Mouse (Mus musculus): Measurements from ENCODE around the gene Tirap. TPM values are rescaled to one million over a fixed set of nuclear protein-coding genes. Genes with fewer than 3 reads are reported as not detected.
A peak's percentile ranks its signal among the peaks of the same experiment; 100 is the strongest.

Gene Tirap
- polyA plus RNA-seq, 1 experiment = 10.8 TPM

- Histone ChIP-seq H3K9me3 (replicated peaks; ENCODE audit: control insufficient read depth, insufficient read depth, low read length, poor library complexity, severe bottlenecking) (no peaks in the 10 kb centered on the region), H3K4me1 (ENCODE audit: control insufficient read depth, insufficient read depth, low read length) (no peaks in the 10 kb centered on the region), H3K27me3 (ENCODE audit: control insufficient read depth, insufficient read depth, low read length, poor library complexity, severe bottlenecking) (no peaks in the 10 kb centered on the region), H3K36me3 (ENCODE audit: control insufficient read depth, insufficient read depth, low read length, poor library complexity, severe bottlenecking) (peaks cover 63% of the 10 kb centered on the region), H3K4me3 (ENCODE audit: low read depth, low read length) (peak within 1 kb of the TSS; percentile 100), H3K27ac (ENCODE audit: insufficient read depth, low read length) (peak within 1 kb of the TSS; percentile 24), H3K9ac (ENCODE audit: low read depth, poor library complexity, severe bottlenecking) (peak within 1 kb of the TSS; percentile 72)
- TF ChIP-seq EP300 (IDR thresholded peaks at IDR 0.05; ENCODE audit: insufficient read depth, low read depth, low read length) (no peak), POLR2A (IDR thresholded peaks at IDR 0.05; ENCODE audit: insufficient read depth, low read length) (peak; percentile 64)
Measured at GRCm38 (mm10) chr9:35210542-35211474, 10.7 kb upstream of the Tirap start, which contains the start of gene Foxred1. TSS of gene Foxred1 (minus strand) at chr9:35211055.

GRCm38 (mm10) chr9:35204421-35204820 lies 4.3 kb upstream of the Tirap start:
- Histone ChIP-seq H3K36me3 (ENCODE audit: control insufficient read depth, insufficient read depth, low read length, poor library complexity, severe bottlenecking) (peaks cover 42% of the 10 kb centered on the region), H3K4me1 (ENCODE audit: control insufficient read depth, insufficient read depth, low read length) (no peaks in the 10 kb centered on the region)

GRCm38 (mm10) chr9:35203536-35203935 lies 3.4 kb upstream of the Tirap start:
- peaks cover 33% of the 10 kb centered on the region for H3K36me3 ChIP-seq (ENCODE audit: control insufficient read depth, insufficient read depth, low read length, poor library complexity, severe bottlenecking)
- no peak overlapping the region for H3K4me3 ChIP-seq (ENCODE audit: low read depth, low read length)
- no peaks in the 10 kb centered on the region for H3K9me3 ChIP-seq (replicated peaks; ENCODE audit: control insufficient read depth, insufficient read depth, low read length, poor library complexity, severe bottlenecking)
- no peak for TF ChIP-seq EP300 (IDR thresholded peaks at IDR 0.05; ENCODE audit: insufficient read depth, low read depth, low read length)
- TF ChIP-seq CTCF (IDR thresholded peaks at IDR 0.05; ENCODE audit: low read depth, low read length) = no peak
- TF ChIP-seq POLR2A (IDR thresholded peaks at IDR 0.05; ENCODE audit: insufficient read depth, low read length) = no peak
- no peak overlapping the region for H3K27ac ChIP-seq (ENCODE audit: insufficient read depth, low read length)
- H3K9ac ChIP-seq (ENCODE audit: low read depth, poor library complexity, severe bottlenecking) = no peak overlapping the region
- H3K27me3 ChIP-seq (ENCODE audit: control insufficient read depth, insufficient read depth, low read length, poor library complexity, severe bottlenecking) = no peaks in the 10 kb centered on the region
- no peaks in the 10 kb centered on the region for H3K4me1 ChIP-seq (ENCODE audit: control insufficient read depth, insufficient read depth, low read length)

More at GRCm38 (mm10) chr9:35204421-35204820, 4.3 kb upstream of the Tirap start:
- H3K27me3 ChIP-seq (ENCODE audit: control insufficient read depth, insufficient read depth, low read length, poor library complexity, severe bottlenecking) = no peaks in the 10 kb centered on the region
- no peak overlapping the region for H3K4me3 ChIP-seq (ENCODE audit: low read depth, low read length)
- H3K27ac ChIP-seq (ENCODE audit: insufficient read depth, low read length) = no peak overlapping the region
- TF ChIP-seq EP300 (IDR thresholded peaks at IDR 0.05; ENCODE audit: insufficient read depth, low read depth, low read length) (no peak), POLR2A (IDR thresholded peaks at IDR 0.05; ENCODE audit: insufficient read depth, low read length) (no peak), CTCF (IDR thresholded peaks at IDR 0.05; ENCODE audit: low read depth, low read length) (no peak)
- H3K9me3 ChIP-seq (replicated peaks; ENCODE audit: control insufficient read depth, insufficient read depth, low read length, poor library complexity, severe bottlenecking) = no peaks in the 10 kb centered on the region
- no peak overlapping the region for H3K9ac ChIP-seq (ENCODE audit: low read depth, poor library complexity, severe bottlenecking)

GRCm38 (mm10) chr9:35200529-35201060 lies 504 bp upstream of the Tirap start:
- Histone ChIP-seq H3K4me3 (ENCODE audit: low read depth, low read length) (no peak overlapping the region), H3K36me3 (ENCODE audit: control insufficient read depth, insufficient read depth, low read length, poor library complexity, severe bottlenecking) (peaks cover 12% of the 10 kb centered on the region), H3K27ac (ENCODE audit: insufficient read depth, low read length) (no peak overlapping the region), H3K27me3 (ENCODE audit: control insufficient read depth, insufficient read depth, low read length, poor library complexity, severe bottlenecking) (no peaks in the 10 kb centered on the region), H3K9ac (ENCODE audit: low read depth, poor library complexity, severe bottlenecking) (no peak overlapping the region), H3K4me1 (ENCODE audit: control insufficient read depth, insufficient read depth, low read length) (no peaks in the 10 kb centered on the region), H3K9me3 (replicated peaks; ENCODE audit: control insufficient read depth, insufficient read depth, low read length, poor library complexity, severe bottlenecking) (no peaks in the 10 kb centered on the region)
- TF ChIP-seq POLR2A (IDR thresholded peaks at IDR 0.05; ENCODE audit: insufficient read depth, low read length) (no peak), EP300 (IDR thresholded peaks at IDR 0.05; ENCODE audit: insufficient read depth, low read depth, low read length) (no peak), CTCF (IDR thresholded peaks at IDR 0.05; ENCODE audit: low read depth, low read length) (no peak)

GRCm38 (mm10) chr9:35198945-35199771 lies 933 bp downstream of the Tirap start:
- no peaks in the 10 kb centered on the region for H3K36me3 ChIP-seq (ENCODE audit: control insufficient read depth, insufficient read depth, low read length, poor library complexity, severe bottlenecking)

More at GRCm38 (mm10) chr9:35198945-35199771, 933 bp downstream of the Tirap start:
- no peaks in the 10 kb centered on the region for H3K4me1 ChIP-seq (ENCODE audit: control insufficient read depth, insufficient read depth, low read length)
- H3K27ac ChIP-seq (ENCODE audit: insufficient read depth, low read length) = no peak overlapping the region
- TF ChIP-seq EP300 (IDR thresholded peaks at IDR 0.05; ENCODE audit: insufficient read depth, low read depth, low read length) (no peak), POLR2A (IDR thresholded peaks at IDR 0.05; ENCODE audit: insufficient read depth, low read length) (no peak), CTCF (IDR thresholded peaks at IDR 0.05; ENCODE audit: low read depth, low read length) (no peak)
- peak overlapping the region; percentile 67 for H3K4me3 ChIP-seq (ENCODE audit: low read depth, low read length)
- no peaks in the 10 kb centered on the region for H3K27me3 ChIP-seq (ENCODE audit: control insufficient read depth, insufficient read depth, low read length, poor library complexity, severe bottlenecking)
- H3K9ac ChIP-seq (ENCODE audit: low read depth, poor library complexity, severe bottlenecking) = peak overlapping the region; percentile 81
- H3K9me3 ChIP-seq (replicated peaks; ENCODE audit: control insufficient read depth, insufficient read depth, low read length, poor library complexity, severe bottlenecking) = no peaks in the 10 kb centered on the region
